Mouse (Mus musculus) small intestine, adult 2 months (tissue): Measurements from ENCODE around the gene Rel.

Source experiments
- CTCF ChIP-seq: fragments of 200-500 bp; IDR thresholded peaks from 2 replicates; pipeline ENCODE4 v1.5.1; 2012; ENCODE audit warnings: low read depth, mild to moderate bottlenecking, control low read depth, inconsistent platforms, low read length, moderate library complexity, mixed read lengths; ENCODE audit not compliant: insufficient replicate concordance, insufficient read length; ENCODE audit errors: extremely low read depth
- POLR2A ChIP-seq: fragments of 200-500 bp; IDR thresholded peaks from 2 replicates; pipeline ENCODE4 v1.6.1; 2012; ENCODE audit warnings: low read depth, mild to moderate bottlenecking, control low read depth, inconsistent platforms, low read length, moderate library complexity

GRCm38 (mm10) chr11:23769033-23769432 lies 1.7 kb downstream of the Rel start:
- no peak for TF ChIP-seq POLR2A
- TF ChIP-seq CTCF: no peak
